Mouse (Mus musculus): ENCODE measurements around the gene Edc3.
A peak's percentile ranks its signal among the peaks of the same experiment; 100 is the strongest.
"Not testable (repeated sequence)": the region's sequence is repeated elsewhere in the genome, so short reads cannot be mapped to it uniquely, and the experiment has no call there.

Edc3 gene

GRCm38 (mm10) chr9:57698466-57699150 is 9.7 kb upstream of the Edc3 start:
- DNase-seq (ENCODE audit: low read depth) = no peak

- DNase-seq (ENCODE audit: low read depth) = no peak
Measured at GRCm38 (mm10) chr9:57706496-57706895, 1.8 kb upstream of the Edc3 start.

GRCm38 (mm10) chr9:57708720-57709274 is 457 bp downstream of the Edc3 start:
- peak; percentile 59 for DNase-seq (ENCODE audit: low read depth)

GRCm38 (mm10) chr9:57710214-57710613 is 1.9 kb downstream of the Edc3 start:
- DNase-seq (ENCODE audit: low read depth) = not testable (repeated sequence)

- DNase-seq (ENCODE audit: low read depth) = peak; percentile 28
Measured at GRCm38 (mm10) chr9:57712194-57712593, 3.9 kb downstream of the Edc3 start.

- DNase-seq (ENCODE audit: low read depth) = no peak
Measured at GRCm38 (mm10) chr9:57718408-57718807, 10.1 kb downstream of the Edc3 start.

- no peak for DNase-seq (ENCODE audit: low read depth)
Measured at GRCm38 (mm10) chr9:57720736-57721135, 12.4 kb downstream of the Edc3 start.

- no peak for DNase-seq (ENCODE audit: low read depth)
Measured at GRCm38 (mm10) chr9:57722371-57722770, 14.0 kb downstream of the Edc3 start.

GRCm38 (mm10) chr9:57723315-57723715 is 15.0 kb downstream of the Edc3 start:
- no peak for DNase-seq (ENCODE audit: low read depth)

- no peak for DNase-seq (ENCODE audit: low read depth)
Measured at GRCm38 (mm10) chr9:57723796-57724195, 15.5 kb downstream of the Edc3 start.

GRCm38 (mm10) chr9:57724701-57725100 is 16.4 kb downstream of the Edc3 start:
- DNase-seq (ENCODE audit: low read depth) = no peak

GRCm38 (mm10) chr9:57728312-57728711 is 20.0 kb downstream of the Edc3 start:
- DNase-seq (ENCODE audit: low read depth) = peak; percentile 27

- no peak for DNase-seq (ENCODE audit: low read depth)
Measured at GRCm38 (mm10) chr9:57733606-57734005, 25.3 kb downstream of the Edc3 start.

GRCm38 (mm10) chr9:57739863-57740262 is 31.5 kb downstream of the Edc3 start:
- no peak for DNase-seq (ENCODE audit: low read depth)

GRCm38 (mm10) chr9:57744462-57745091 is 36.2 kb downstream of the Edc3 start:
- peak; percentile 81 for DNase-seq (ENCODE audit: low read depth)

- DNase-seq (ENCODE audit: low read depth) = no peak
Measured at GRCm38 (mm10) chr9:57747067-57747466, 38.7 kb downstream of the Edc3 start.

- DNase-seq (ENCODE audit: low read depth) = no peak
Measured at GRCm38 (mm10) chr9:57748137-57748536, 39.8 kb downstream of the Edc3 start.

GRCm38 (mm10) chr9:57748831-57749230 is 40.5 kb downstream of the Edc3 start:
- no peak for DNase-seq (ENCODE audit: low read depth)

- DNase-seq (ENCODE audit: low read depth) = no peak
Measured at GRCm38 (mm10) chr9:57750901-57751300, 42.6 kb downstream of the Edc3 start.

GRCm38 (mm10) chr9:57757578-57757977 is 49.2 kb downstream of the Edc3 start:
- no peak for DNase-seq (ENCODE audit: low read depth)

- DNase-seq (ENCODE audit: low read depth) = no peak
Measured at GRCm38 (mm10) chr9:57758528-57758927, 50.2 kb downstream of the Edc3 start.

- peak; percentile 80 for DNase-seq (ENCODE audit: low read depth)
Measured at GRCm38 (mm10) chr9:57759289-57759688, 50.9 kb downstream of the Edc3 start.

- DNase-seq (ENCODE audit: low read depth) = no peak
Measured at GRCm38 (mm10) chr9:57760416-57761146, 52.2 kb downstream of the Edc3 start.

All from naive thymus-derived CD4-positive, alpha-beta T cell, adult 2 months (primary cell).